Mouse (Mus musculus): ENCODE results near the gene Maneal. TPM values are rescaled to one million over a fixed set of nuclear protein-coding genes. Genes with fewer than 3 reads are reported as not detected.

Gene Maneal
- polyA plus RNA-seq (2012; rRNA removed): 1.1 and 1.4 TPM in 2 replicates

- no peak within 1 kb of the TSS for H3K27ac ChIP-seq (ENCODE audit: control insufficient read depth, insufficient read depth, low read length)
- TF ChIP-seq CTCF (IDR thresholded peaks at IDR 0.05; ENCODE audit: borderline replicate concordance, control insufficient read depth, extremely low read depth, insufficient read depth, low read length, poor library complexity) (no peak), POLR2A (IDR thresholded peaks at IDR 0.05; ENCODE audit: control insufficient read depth, extremely low read depth, insufficient read depth, low read length, poor library complexity) (no peak)
- DNase-seq: no peak
- H3K4me3 ChIP-seq (ENCODE audit: control insufficient read depth, insufficient read depth, low read length): peak within 1 kb of the TSS; percentile 34
- WGBS: 8% methylated on average over 77 of the region's 77 CpGs
- H3K4me1 ChIP-seq (replicated peaks; ENCODE audit: control insufficient read depth, insufficient read depth, low read length): peaks cover 6% of the 10 kb centered on the region; the same call in 1 of the 2 replicates
- H3K27me3 ChIP-seq (ENCODE audit: control insufficient read depth, insufficient read depth, low read length): peaks cover 7% of the 10 kb centered on the region; the same call in 1 of the 2 replicates
- H3K36me3 ChIP-seq (ENCODE audit: control insufficient read depth, insufficient read depth, low read length): no peaks in the 10 kb centered on the region
These were observed at the start of gene Maneal for GRCm38 (mm10) chr4:124861283-124862188. Gene Maneal, minus strand, starts transcription at chr4:124862171.

DNA sequence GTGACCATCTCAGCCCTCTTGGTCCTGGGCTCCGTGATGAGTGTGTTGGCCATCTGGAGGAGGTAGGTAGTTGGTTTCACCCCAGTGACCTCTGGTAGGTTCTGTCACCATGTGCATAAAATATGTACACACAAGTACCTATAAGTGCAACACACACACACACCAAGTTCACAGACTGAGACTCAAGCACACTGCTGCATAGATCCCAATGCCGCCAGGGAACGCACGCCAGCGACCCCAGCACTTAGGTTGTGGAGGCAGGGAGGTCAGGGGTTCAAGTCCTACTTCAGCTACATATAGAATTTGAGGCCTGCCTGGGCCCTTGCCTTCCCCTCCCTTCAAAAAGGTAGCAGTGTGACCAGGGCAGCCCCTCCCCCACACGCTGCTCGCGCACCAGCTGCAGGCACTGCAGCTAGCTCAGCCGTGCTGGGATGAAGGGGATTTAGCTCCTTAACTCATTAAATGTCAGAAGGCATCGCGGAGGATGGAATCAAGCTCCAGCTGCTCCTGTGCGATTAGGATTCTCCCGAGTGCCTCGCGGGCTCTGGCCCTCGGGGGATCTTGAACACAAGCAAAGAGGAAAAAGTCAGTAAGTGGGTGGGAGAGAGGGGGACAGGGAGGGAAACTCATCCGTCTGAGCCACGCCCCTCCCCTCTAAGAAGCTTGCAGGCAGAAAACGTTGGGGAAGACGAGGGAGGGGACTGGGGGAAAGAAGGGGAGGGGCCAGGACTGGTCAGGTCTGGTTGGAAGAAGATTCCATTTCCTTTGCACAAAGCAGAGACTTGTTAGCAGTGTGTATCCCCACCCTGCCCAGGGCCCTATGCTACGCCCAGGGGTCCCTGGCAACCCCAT, 44.2 kb upstream of the Maneal start:
- Histone ChIP-seq H3K36me3 (ENCODE audit: control insufficient read depth, insufficient read depth, low read length) (no peaks in the 10 kb centered on the region), H3K27me3 (ENCODE audit: control insufficient read depth, insufficient read depth, low read length) (no peaks in the 10 kb centered on the region), H3K4me1 (replicated peaks; ENCODE audit: control insufficient read depth, insufficient read depth, low read length) (no peaks in the 10 kb centered on the region), H3K27ac (ENCODE audit: control insufficient read depth, insufficient read depth, low read length) (no peak overlapping the region), H3K4me3 (ENCODE audit: control insufficient read depth, insufficient read depth, low read length) (no peak overlapping the region)
- TF ChIP-seq CTCF (IDR thresholded peaks at IDR 0.05; ENCODE audit: borderline replicate concordance, control insufficient read depth, extremely low read depth, insufficient read depth, low read length, poor library complexity) (no peak), POLR2A (IDR thresholded peaks at IDR 0.05; ENCODE audit: control insufficient read depth, extremely low read depth, insufficient read depth, low read length, poor library complexity) (no peak)
- no peak for DNase-seq
- 30% methylated on average over 21 of the region's 21 CpGs for WGBS

DNA sequence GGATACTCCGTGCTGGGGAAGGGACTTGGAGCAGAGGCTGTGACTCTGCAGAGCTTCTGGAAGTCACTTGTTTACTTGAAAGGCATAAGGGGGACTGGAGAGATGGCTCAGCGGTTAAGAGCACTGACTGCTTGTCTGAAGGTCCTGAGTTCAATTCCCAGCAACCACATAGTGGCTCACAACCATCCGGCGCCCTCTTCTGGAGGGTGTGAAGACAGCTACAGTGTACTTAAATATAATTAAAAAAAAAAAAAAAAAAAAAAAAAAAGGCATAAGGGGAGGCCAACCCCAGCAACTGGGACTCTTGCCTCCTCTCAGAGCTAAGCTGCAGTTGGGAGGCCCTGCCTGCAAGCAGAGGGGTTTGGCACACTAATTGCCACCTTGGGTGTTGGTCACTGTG, 43.4 kb upstream of the Maneal start:
- TF ChIP-seq CTCF (IDR thresholded peaks at IDR 0.05; ENCODE audit: borderline replicate concordance, control insufficient read depth, extremely low read depth, insufficient read depth, low read length, poor library complexity): no peak
- TF ChIP-seq POLR2A (IDR thresholded peaks at IDR 0.05; ENCODE audit: control insufficient read depth, extremely low read depth, insufficient read depth, low read length, poor library complexity): no peak
- no peaks in the 10 kb centered on the region for H3K27me3 ChIP-seq (ENCODE audit: control insufficient read depth, insufficient read depth, low read length)
- H3K4me1 ChIP-seq (replicated peaks; ENCODE audit: control insufficient read depth, insufficient read depth, low read length): no peaks in the 10 kb centered on the region
- DNase-seq: peak; percentile 9
- H3K27ac ChIP-seq (ENCODE audit: control insufficient read depth, insufficient read depth, low read length): no peak overlapping the region
- WGBS: 68% methylated on average over 4 of the region's 4 CpGs
- H3K4me3 ChIP-seq (ENCODE audit: control insufficient read depth, insufficient read depth, low read length): no peak overlapping the region
- no peaks in the 10 kb centered on the region for H3K36me3 ChIP-seq (ENCODE audit: control insufficient read depth, insufficient read depth, low read length)

DNA sequence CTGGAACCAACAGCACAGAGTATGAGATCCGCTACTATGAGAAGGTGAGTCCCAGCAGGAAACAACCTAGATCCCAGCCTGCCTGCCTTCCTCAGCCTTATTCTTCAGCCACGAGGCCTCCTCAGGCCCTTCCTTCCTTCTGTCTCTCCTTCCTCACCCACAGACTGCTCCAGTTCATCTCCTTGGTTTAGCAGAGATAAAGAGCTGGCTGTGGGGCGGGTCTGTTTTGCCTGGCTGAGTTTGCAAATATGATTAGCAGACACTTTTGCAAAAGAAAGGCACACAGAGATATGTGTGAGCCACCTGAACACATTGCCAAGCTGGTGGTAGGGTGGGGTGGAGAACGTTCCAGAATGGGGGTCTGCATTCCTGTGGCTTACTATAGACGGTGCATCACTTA, 37.9 kb upstream of the Maneal start:
- no peaks in the 10 kb centered on the region for H3K36me3 ChIP-seq (ENCODE audit: control insufficient read depth, insufficient read depth, low read length)
- H3K4me3 ChIP-seq (ENCODE audit: control insufficient read depth, insufficient read depth, low read length): no peak overlapping the region
- H3K27me3 ChIP-seq (ENCODE audit: control insufficient read depth, insufficient read depth, low read length): no peaks in the 10 kb centered on the region
- H3K4me1 ChIP-seq (replicated peaks; ENCODE audit: control insufficient read depth, insufficient read depth, low read length): no peaks in the 10 kb centered on the region
- TF ChIP-seq POLR2A (IDR thresholded peaks at IDR 0.05; ENCODE audit: control insufficient read depth, extremely low read depth, insufficient read depth, low read length, poor library complexity): no peak
- TF ChIP-seq CTCF (IDR thresholded peaks at IDR 0.05; ENCODE audit: borderline replicate concordance, control insufficient read depth, extremely low read depth, insufficient read depth, low read length, poor library complexity): no peak
- H3K27ac ChIP-seq (ENCODE audit: control insufficient read depth, insufficient read depth, low read length): no peak overlapping the region
- 69% methylated on average over 5 of the region's 5 CpGs for WGBS
- DNase-seq: no peak

GRCm38 (mm10) chr4:124898428-124898827, 36.5 kb upstream of the Maneal start:
- no peaks in the 10 kb centered on the region for H3K36me3 ChIP-seq (ENCODE audit: control insufficient read depth, insufficient read depth, low read length)
- DNase-seq: no peak
- WGBS: 78% methylated on average over 10 of the region's 10 CpGs
- H3K27me3 ChIP-seq (ENCODE audit: control insufficient read depth, insufficient read depth, low read length): no peaks in the 10 kb centered on the region; the same call in 1 of the 2 replicates
- no peak overlapping the region for H3K4me3 ChIP-seq (ENCODE audit: control insufficient read depth, insufficient read depth, low read length)
- TF ChIP-seq CTCF (IDR thresholded peaks at IDR 0.05; ENCODE audit: borderline replicate concordance, control insufficient read depth, extremely low read depth, insufficient read depth, low read length, poor library complexity) (no peak), POLR2A (IDR thresholded peaks at IDR 0.05; ENCODE audit: control insufficient read depth, extremely low read depth, insufficient read depth, low read length, poor library complexity) (no peak)
- no peak overlapping the region for H3K27ac ChIP-seq (ENCODE audit: control insufficient read depth, insufficient read depth, low read length)
- H3K4me1 ChIP-seq (replicated peaks; ENCODE audit: control insufficient read depth, insufficient read depth, low read length): no peaks in the 10 kb centered on the region; the same call in 1 of the 2 replicates
